Mouse (Mus musculus): ENCODE data around the gene Col9a3. TPM values are rescaled to one million over a fixed set of nuclear protein-coding genes. Genes with fewer than 3 reads are reported as not detected.

The Col9a3 gene
- 9.5 and 9.8 TPM in 2 replicates for polyA plus RNA-seq (2015; fragmentation: Nextera tagmentation; extraction: Ambion mirVana)

- H3K4me2 ChIP-seq (replicated peaks; ENCODE audit: low read depth, low read length): peak within 1 kb of the TSS; percentile 58
- ATAC-seq (ENCODE audit: low FRiP score, low TSS enrichment): no peak
- peaks cover 30% of the 10 kb centered on the region for H3K36me3 ChIP-seq (ENCODE audit: insufficient read depth, low read length)
- H3K4me1 ChIP-seq (ENCODE audit: insufficient read depth, low read length): peaks cover 7% of the 10 kb centered on the region; the same call in 1 of the 2 replicates
- peaks cover 29% of the 10 kb centered on the region for H3K27me3 ChIP-seq (ENCODE audit: insufficient read depth, low read length)
- H3K9ac ChIP-seq (replicated peaks; ENCODE audit: low read length): peak within 1 kb of the TSS; percentile 37; the same call in 1 of the 2 replicates
- no peak within 1 kb of the TSS for H3K27ac ChIP-seq (ENCODE audit: low read length)
- WGBS: 44% methylated on average over 4 of the region's 4 CpGs
- H3K4me3 ChIP-seq (ENCODE audit: low read length): peak within 1 kb of the TSS; percentile 33
- no peaks in the 10 kb centered on the region for H3K9me3 ChIP-seq (ENCODE audit: low read length)
These were observed at the start of gene Col9a3 for GRCm38 (mm10) chr2:180597490-180597889. Gene Col9a3 (plus strand): TSS chr2:180597790.

- H3K4me1 ChIP-seq (ENCODE audit: insufficient read depth, low read length): 0 out of 2 replicates have a peak, but pooled peaks cover 3% of the 10 kb centered on the region
- H3K27ac ChIP-seq (ENCODE audit: low read length): no peak overlapping the region
- H3K4me3 ChIP-seq (ENCODE audit: low read length): no peak overlapping the region
- H3K9ac ChIP-seq (replicated peaks; ENCODE audit: low read length): no peak overlapping the region
- WGBS: 76% methylated on average over 3 of the region's 3 CpGs
- ATAC-seq (ENCODE audit: low FRiP score, low TSS enrichment): no peak
- H3K36me3 ChIP-seq (ENCODE audit: insufficient read depth, low read length): no peaks in the 10 kb centered on the region
- no peaks in the 10 kb centered on the region for H3K27me3 ChIP-seq (ENCODE audit: insufficient read depth, low read length)
- no peaks in the 10 kb centered on the region for H3K9me3 ChIP-seq (ENCODE audit: low read length)
- no peak overlapping the region for H3K4me2 ChIP-seq (replicated peaks; ENCODE audit: low read depth, low read length)
These were observed 45.2 kb upstream of the Col9a3 start for GRCm38 (mm10) chr2:180552340-180552739.

DNA sequence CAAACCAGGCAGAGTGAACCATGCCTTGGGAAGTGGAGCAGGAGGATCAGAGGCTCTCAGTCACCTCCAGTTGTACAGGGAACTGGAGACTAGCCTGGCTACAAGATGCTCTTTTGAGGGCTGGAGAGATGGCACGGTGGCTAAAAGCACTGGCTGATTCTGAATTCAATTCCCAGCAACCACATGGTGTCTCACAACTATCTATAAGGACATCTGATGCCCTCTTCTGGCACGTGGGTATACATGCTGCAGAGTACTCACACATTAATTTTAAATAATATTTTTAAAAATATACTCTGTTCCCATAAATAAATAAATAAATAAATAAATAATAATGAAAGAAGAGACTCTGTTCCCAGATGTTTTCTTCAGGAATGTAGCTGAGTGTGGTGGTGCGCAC is 42.4 kb upstream of the Col9a3 start:
- Histone ChIP-seq H3K9ac (replicated peaks; ENCODE audit: low read length) (no peak overlapping the region), H3K27me3 (ENCODE audit: insufficient read depth, low read length) (no peaks in the 10 kb centered on the region), H3K9me3 (ENCODE audit: low read length) (no peaks in the 10 kb centered on the region), H3K4me1 (ENCODE audit: insufficient read depth, low read length) (no peaks in the 10 kb centered on the region), H3K36me3 (ENCODE audit: insufficient read depth, low read length) (no peaks in the 10 kb centered on the region), H3K4me2 (replicated peaks; ENCODE audit: low read depth, low read length) (no peak overlapping the region), H3K27ac (ENCODE audit: low read length) (no peak overlapping the region), H3K4me3 (ENCODE audit: low read length) (no peak overlapping the region)
- WGBS: 61% methylated on average over 3 of the region's 3 CpGs
- ATAC-seq (ENCODE audit: low FRiP score, low TSS enrichment): no peak

DNA sequence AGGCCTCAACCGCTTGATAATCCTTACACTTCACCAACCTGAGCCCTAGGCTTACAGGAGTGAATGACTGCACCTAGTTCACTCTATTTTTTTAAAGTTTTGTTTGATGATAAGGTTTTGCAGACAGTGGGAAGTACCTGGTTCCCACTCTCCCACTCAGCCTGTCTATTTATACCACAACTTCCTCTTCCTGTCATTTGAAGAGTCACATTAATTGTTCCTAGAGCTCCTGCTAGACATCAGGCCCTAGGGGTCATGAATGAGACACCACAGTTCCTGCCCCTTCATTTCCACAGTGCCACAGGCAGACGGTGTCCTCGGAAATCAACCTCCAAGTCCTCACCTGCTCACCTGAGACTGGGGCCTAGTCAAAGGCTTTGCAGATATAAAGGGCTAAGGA is 41.1 kb upstream of the Col9a3 start:
- ATAC-seq (ENCODE audit: low FRiP score, low TSS enrichment): no peak
- no peaks in the 10 kb centered on the region for H3K36me3 ChIP-seq (ENCODE audit: insufficient read depth, low read length)

DNA sequence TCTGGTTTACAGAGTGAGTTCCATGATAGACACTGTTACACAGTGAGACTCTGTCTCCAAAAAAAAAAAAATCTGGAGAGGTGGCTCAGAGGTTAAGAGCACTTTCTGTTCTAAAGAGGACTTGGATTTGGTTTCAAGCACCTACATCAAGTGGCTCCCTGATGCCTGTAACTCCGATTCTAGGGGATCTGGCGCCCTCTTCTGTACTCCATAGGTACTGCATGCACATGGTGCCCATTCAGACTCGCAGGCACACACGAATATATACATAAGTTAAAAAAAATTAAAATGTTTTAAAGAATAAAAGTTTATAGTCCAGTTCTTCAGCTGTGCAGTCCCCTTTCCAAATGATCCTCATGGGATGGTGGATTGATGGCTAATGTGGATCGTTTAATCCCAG is 37.3 kb upstream of the Col9a3 start:
- Histone ChIP-seq H3K27ac (ENCODE audit: low read length) (no peak overlapping the region), H3K4me2 (replicated peaks; ENCODE audit: low read depth, low read length) (no peak overlapping the region), H3K36me3 (ENCODE audit: insufficient read depth, low read length) (no peaks in the 10 kb centered on the region), H3K4me1 (ENCODE audit: insufficient read depth, low read length) (no peaks in the 10 kb centered on the region), H3K27me3 (ENCODE audit: insufficient read depth, low read length) (no peaks in the 10 kb centered on the region), H3K4me3 (ENCODE audit: low read length) (no peak overlapping the region), H3K9ac (replicated peaks; ENCODE audit: low read length) (no peak overlapping the region), H3K9me3 (ENCODE audit: low read length) (no peaks in the 10 kb centered on the region)
- WGBS: 57% methylated on average over 5 of the region's 5 CpGs
- no peak for ATAC-seq (ENCODE audit: low FRiP score, low TSS enrichment)

More for the DNA sequence above, 41.1 kb upstream of the Col9a3 start:
- H3K9ac ChIP-seq (replicated peaks; ENCODE audit: low read length): no peak overlapping the region
- H3K4me2 ChIP-seq (replicated peaks; ENCODE audit: low read depth, low read length): no peak overlapping the region
- 57% methylated on average over 3 of the region's 3 CpGs for WGBS
- no peaks in the 10 kb centered on the region for H3K9me3 ChIP-seq (ENCODE audit: low read length)
- no peak overlapping the region for H3K4me3 ChIP-seq (ENCODE audit: low read length)
- H3K4me1 ChIP-seq (ENCODE audit: insufficient read depth, low read length): no peaks in the 10 kb centered on the region
- H3K27me3 ChIP-seq (ENCODE audit: insufficient read depth, low read length): no peaks in the 10 kb centered on the region
- H3K27ac ChIP-seq (ENCODE audit: low read length): no peak overlapping the region

DNA sequence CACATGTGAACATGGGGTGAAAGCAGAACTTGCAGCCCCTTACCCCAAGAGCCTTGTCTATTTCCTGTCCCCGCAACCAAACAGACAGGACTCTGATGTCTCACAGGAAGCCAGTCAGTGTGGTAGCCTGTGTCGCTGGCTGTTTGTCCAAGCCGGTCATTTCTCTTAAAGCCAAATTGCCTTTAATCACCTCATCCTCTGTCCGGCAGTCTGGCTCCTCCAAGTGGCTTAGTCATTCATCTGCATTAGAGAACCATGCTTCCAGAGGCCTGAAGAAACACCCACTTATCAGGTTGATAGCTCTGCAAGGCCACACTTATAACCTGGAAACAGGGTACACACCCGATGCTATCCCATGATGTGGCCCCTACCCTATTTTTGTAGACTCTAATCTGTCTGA is 35.4 kb upstream of the Col9a3 start:
- no peak overlapping the region for H3K9ac ChIP-seq (replicated peaks; ENCODE audit: low read length)
- no peaks in the 10 kb centered on the region for H3K9me3 ChIP-seq (ENCODE audit: low read length)
- H3K27ac ChIP-seq (ENCODE audit: low read length): no peak overlapping the region
- no peak overlapping the region for H3K4me2 ChIP-seq (replicated peaks; ENCODE audit: low read depth, low read length)
- H3K36me3 ChIP-seq (ENCODE audit: insufficient read depth, low read length): no peaks in the 10 kb centered on the region
- no peaks in the 10 kb centered on the region for H3K27me3 ChIP-seq (ENCODE audit: insufficient read depth, low read length)
- no peak for ATAC-seq (ENCODE audit: low FRiP score, low TSS enrichment)
- no peaks in the 10 kb centered on the region for H3K4me1 ChIP-seq (ENCODE audit: insufficient read depth, low read length)
- 37% methylated on average over 5 of the region's 5 CpGs for WGBS
- H3K4me3 ChIP-seq (ENCODE audit: low read length): no peak overlapping the region

- no peak for ATAC-seq (ENCODE audit: low FRiP score, low TSS enrichment)
- no peaks in the 10 kb centered on the region for H3K9me3 ChIP-seq (ENCODE audit: low read length)
- no peaks in the 10 kb centered on the region for H3K27me3 ChIP-seq (ENCODE audit: insufficient read depth, low read length)
- H3K4me3 ChIP-seq (ENCODE audit: low read length): no peak overlapping the region
- H3K36me3 ChIP-seq (ENCODE audit: insufficient read depth, low read length): no peaks in the 10 kb centered on the region
- no peak overlapping the region for H3K27ac ChIP-seq (ENCODE audit: low read length)
- WGBS: 53% methylated on average over 6 of the region's 6 CpGs
- no peak overlapping the region for H3K4me2 ChIP-seq (replicated peaks; ENCODE audit: low read depth, low read length)
- H3K9ac ChIP-seq (replicated peaks; ENCODE audit: low read length): no peak overlapping the region
- H3K4me1 ChIP-seq (ENCODE audit: insufficient read depth, low read length): 0 out of 2 replicates have a peak, but pooled peaks cover under 1% of the 10 kb centered on the region
These were observed 34.3 kb upstream of the Col9a3 start for GRCm38 (mm10) chr2:180563296-180563695.

- ATAC-seq (ENCODE audit: low FRiP score, low TSS enrichment): no peak
- no peaks in the 10 kb centered on the region for H3K9me3 ChIP-seq (ENCODE audit: low read length)
These were observed 33.7 kb upstream of the Col9a3 start for GRCm38 (mm10) chr2:180563841-180564240.

DNA sequence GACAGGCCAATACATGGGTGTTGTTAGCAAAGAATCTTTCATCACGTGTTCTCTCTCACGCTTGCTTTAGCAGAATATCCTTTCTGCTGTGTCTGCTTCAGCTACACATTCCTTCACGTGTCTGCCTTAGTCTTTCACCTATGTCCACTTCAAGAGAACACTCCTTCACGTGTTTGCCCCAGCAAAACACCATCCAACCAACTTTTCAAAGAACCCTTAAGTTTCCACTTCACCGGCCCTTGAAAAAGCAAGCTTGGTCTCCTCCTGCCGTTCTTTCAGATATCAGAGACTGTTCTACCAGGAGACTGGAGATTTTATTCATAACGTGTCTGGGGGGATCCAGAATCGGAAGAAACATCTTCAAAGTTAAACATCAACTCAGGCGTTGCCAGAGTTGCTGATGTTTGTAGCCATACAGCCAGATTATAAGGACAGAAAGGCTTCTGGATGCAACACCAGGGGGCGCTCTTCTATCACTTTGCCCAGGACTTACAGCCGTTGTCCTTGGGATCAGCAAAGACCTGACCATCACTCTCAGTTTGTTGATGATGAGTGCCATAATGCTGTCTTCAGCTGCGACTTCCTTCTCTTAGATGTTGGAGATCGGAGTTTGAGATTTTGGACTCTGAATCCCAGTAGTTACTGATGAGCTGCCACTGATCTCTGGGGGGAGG is 31.2 kb upstream of the Col9a3 start:
- no peaks in the 10 kb centered on the region for H3K36me3 ChIP-seq (ENCODE audit: insufficient read depth, low read length)
- no peak; the same call in 1 of the 2 replicates for ATAC-seq (ENCODE audit: low FRiP score, low TSS enrichment)
- no peaks in the 10 kb centered on the region for H3K9me3 ChIP-seq (ENCODE audit: low read length)
- no peak overlapping the region for H3K4me2 ChIP-seq (replicated peaks; ENCODE audit: low read depth, low read length)
- no peak overlapping the region for H3K4me3 ChIP-seq (ENCODE audit: low read length)
- whole genome bisulfite sequencing: 38% methylated on average over 13 of the region's 13 CpGs
- H3K27me3 ChIP-seq (ENCODE audit: insufficient read depth, low read length): no peaks in the 10 kb centered on the region
- peaks cover 18% of the 10 kb centered on the region for H3K4me1 ChIP-seq (ENCODE audit: insufficient read depth, low read length)
- no peak overlapping the region for H3K27ac ChIP-seq (ENCODE audit: low read length)
- no peak overlapping the region for H3K9ac ChIP-seq (replicated peaks; ENCODE audit: low read length)

More at GRCm38 (mm10) chr2:180563841-180564240, 33.7 kb upstream of the Col9a3 start:
- 17% methylated on average over 5 of the region's 5 CpGs for WGBS
- Histone ChIP-seq H3K36me3 (ENCODE audit: insufficient read depth, low read length) (no peaks in the 10 kb centered on the region), H3K4me3 (ENCODE audit: low read length) (no peak overlapping the region), H3K27ac (ENCODE audit: low read length) (no peak overlapping the region), H3K4me1 (ENCODE audit: insufficient read depth, low read length) (peaks cover 6% of the 10 kb centered on the region), H3K27me3 (ENCODE audit: insufficient read depth, low read length) (no peaks in the 10 kb centered on the region), H3K4me2 (replicated peaks; ENCODE audit: low read depth, low read length) (no peak overlapping the region), H3K9ac (replicated peaks; ENCODE audit: low read length) (no peak overlapping the region)

DNA sequence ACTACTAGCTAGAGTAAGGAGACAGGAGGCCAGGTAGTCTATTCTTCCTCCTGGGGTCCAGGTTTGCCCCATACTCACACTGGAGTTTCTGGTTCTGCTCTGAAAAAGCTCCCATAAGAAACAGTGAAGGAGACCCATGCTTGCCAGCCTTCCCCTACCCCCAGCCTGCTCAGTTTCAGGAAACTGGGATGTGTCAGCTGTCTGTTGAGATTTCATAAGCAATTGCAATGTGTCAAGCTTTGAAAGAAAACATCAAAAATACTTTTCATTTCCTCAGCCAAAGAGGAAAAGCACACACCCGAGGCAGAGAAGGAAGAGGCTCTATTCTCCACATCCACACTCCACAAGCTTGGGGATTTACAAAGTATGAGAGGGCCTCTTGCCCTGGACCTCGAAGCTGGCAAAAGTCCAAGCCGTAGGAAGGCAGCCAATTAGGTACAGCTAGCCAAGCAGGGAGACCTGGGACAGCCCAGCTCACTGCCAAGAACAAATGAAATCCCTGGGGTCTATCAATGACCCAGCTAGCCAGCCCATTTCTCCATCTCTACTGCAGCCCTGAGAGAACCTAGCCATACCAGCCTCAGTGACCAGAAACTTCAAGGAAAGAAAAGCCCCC is 28.5 kb upstream of the Col9a3 start:
- H3K4me3 ChIP-seq (ENCODE audit: low read length): no peak overlapping the region
- H3K4me2 ChIP-seq (replicated peaks; ENCODE audit: low read depth, low read length): no peak overlapping the region
- WGBS: 23% methylated on average over 3 of the region's 3 CpGs
- H3K36me3 ChIP-seq (ENCODE audit: insufficient read depth, low read length): no peaks in the 10 kb centered on the region
- peak; percentile 81 for ATAC-seq (ENCODE audit: low FRiP score, low TSS enrichment)
- H3K9me3 ChIP-seq (ENCODE audit: low read length): no peaks in the 10 kb centered on the region
- peaks cover 18% of the 10 kb centered on the region for H3K4me1 ChIP-seq (ENCODE audit: insufficient read depth, low read length)
- no peaks in the 10 kb centered on the region for H3K27me3 ChIP-seq (ENCODE audit: insufficient read depth, low read length)
- H3K9ac ChIP-seq (replicated peaks; ENCODE audit: low read length): no peak overlapping the region; the same call in 1 of the 2 replicates
- peak overlapping the region; percentile 78 for H3K27ac ChIP-seq (ENCODE audit: low read length)
